15 mouse cellular contexts compared by ENCODE assay signal in genomic region chr16:70527224-70527623, GRCm38 (mm10).
DNase-seq lines count a peak whose midpoint lies in the region; ATAC-seq lines count a peak whose summit lies in the region.
"Had no signal": no experiment of that assay in that cellular context is flagged by ENCODE, and none has a peak within 500 bp of the region (broad histone marks: within the 10 kb centered on the region; RNA-seq: fewer than 3 reads in every experiment).

No protein-coding gene starts in this region.

- no peak overlapping the region for H3K9ac ChIP-seq in forebrain, embryonic 14.5 days (ENCODE audit: low read length)
- H3K9ac ChIP-seq in forebrain, embryonic 12.5 days, result no peak overlapping the region
- H3K9ac ChIP-seq in forebrain, embryonic 16.5 days (replicated peaks; ENCODE audit: low read depth, low read length), result no peak overlapping the region
- H3K9ac ChIP-seq: embryonic facial prominence, embryonic 12.5 days had no signal

- H3K27me3 ChIP-seq in forebrain, embryonic 14.5 days (replicated peaks; ENCODE audit: control insufficient read depth, insufficient read depth, low read length), result no peaks in the 10 kb centered on the region
- no peaks in the 10 kb centered on the region for H3K27me3 ChIP-seq in forebrain, embryonic 12.5 days
- H3K27me3 ChIP-seq in forebrain, embryonic 16.5 days (replicated peaks; ENCODE audit: control insufficient read depth, insufficient read depth, low read length), result no peaks in the 10 kb centered on the region
- H3K27me3 ChIP-seq in forebrain, embryonic 10.5 days (ENCODE audit: poor library complexity, severe bottlenecking), result no peaks in the 10 kb centered on the region
- H3K27me3 ChIP-seq: embryonic facial prominence, embryonic 12.5 days had no signal

- DNase-seq in forebrain, embryonic 14.5 days (ENCODE audit: low spot score), result peak; percentile 46
- DNase-seq in forebrain, embryonic 10.5 days (ENCODE audit: extremely low spot score, low spot score), result no peak
- no peak for DNase-seq in natural killer cell, adult 2 months (ENCODE audit: low spot score in 2 of 2)
- DNase-seq: adrenal gland, adult 2 months; adrenal gland, postnatal 10 days; adrenal gland, postnatal 25 days; cerebellum, adult 11-12 months; cerebellum, adult 2 months; cerebellum, adult 9-10 months; cerebellum, postnatal 10 days; cerebellum, postnatal 25 days had no signal

- no peak overlapping the region for H3K4me2 ChIP-seq in forebrain, embryonic 14.5 days (ENCODE audit: low read length)
- no peak overlapping the region for H3K4me2 ChIP-seq in forebrain, embryonic 12.5 days
- H3K4me2 ChIP-seq in forebrain, embryonic 16.5 days (ENCODE audit: low read length), result no peak overlapping the region
- H3K4me2 ChIP-seq: embryonic facial prominence, embryonic 12.5 days had no signal

- H3K9me3 ChIP-seq in forebrain, embryonic 14.5 days (replicated peaks; ENCODE audit: control insufficient read depth, low read length), result no peaks in the 10 kb centered on the region
- H3K9me3 ChIP-seq in forebrain, embryonic 12.5 days, result no peaks in the 10 kb centered on the region
- H3K9me3 ChIP-seq in forebrain, embryonic 16.5 days (ENCODE audit: control insufficient read depth, low read length), result no peaks in the 10 kb centered on the region
- no peaks in the 10 kb centered on the region for H3K9me3 ChIP-seq in forebrain, embryonic 10.5 days
- H3K9me3 ChIP-seq: embryonic facial prominence, embryonic 10.5 days; embryonic facial prominence, embryonic 12.5 days had no signal

- H3K4me3 ChIP-seq in forebrain, embryonic 14.5 days (ENCODE audit: low read depth, low read length), result no peak overlapping the region
- no peak overlapping the region for H3K4me3 ChIP-seq in forebrain, embryonic 12.5 days (replicated peaks)
- no peak overlapping the region for H3K4me3 ChIP-seq in forebrain, embryonic 16.5 days (replicated peaks; ENCODE audit: low read length)
- no peak overlapping the region for H3K4me3 ChIP-seq in forebrain, embryonic 10.5 days
- H3K4me3 ChIP-seq: embryonic facial prominence, embryonic 10.5 days; embryonic facial prominence, embryonic 12.5 days had no signal

- peaks cover 4% of the 10 kb centered on the region; the same call in 1 of the 2 replicates for H3K4me1 ChIP-seq in forebrain, embryonic 14.5 days (ENCODE audit: control insufficient read depth, insufficient read depth, low read length)
- peaks cover 3% of the 10 kb centered on the region; the same call in 1 of the 2 replicates for H3K4me1 ChIP-seq in forebrain, embryonic 12.5 days
- H3K4me1 ChIP-seq in forebrain, embryonic 16.5 days (replicated peaks; ENCODE audit: control insufficient read depth, insufficient read depth, low read length), result 0 out of 2 replicates have a peak, but pooled peaks cover 3% of the 10 kb centered on the region
- no peaks in the 10 kb centered on the region for H3K4me1 ChIP-seq in forebrain, embryonic 10.5 days
- H3K4me1 ChIP-seq: embryonic facial prominence, embryonic 10.5 days; embryonic facial prominence, embryonic 12.5 days had no signal

- 59% methylated on average over 8 of the region's 8 CpGs for WGBS in forebrain, embryonic 14.5 days
- WGBS in forebrain, embryonic 12.5 days, result 72% methylated on average over 8 of the region's 8 CpGs
- 45% methylated on average over 8 of the region's 8 CpGs for WGBS in forebrain, embryonic 16.5 days
- 95% methylated on average over 8 of the region's 8 CpGs for WGBS in forebrain, embryonic 10.5 days

- no peak overlapping the region for H3K27ac ChIP-seq in forebrain, embryonic 14.5 days (ENCODE audit: low read depth, low read length)
- no peak overlapping the region for H3K27ac ChIP-seq in forebrain, embryonic 12.5 days
- H3K27ac ChIP-seq in forebrain, embryonic 16.5 days (ENCODE audit: low read length), result no peak overlapping the region
- H3K27ac ChIP-seq in forebrain, embryonic 10.5 days, result no peak overlapping the region
- H3K27ac ChIP-seq: embryonic facial prominence, embryonic 10.5 days; embryonic facial prominence, embryonic 12.5 days had no signal

- no peaks in the 10 kb centered on the region for H3K36me3 ChIP-seq in forebrain, embryonic 14.5 days (ENCODE audit: control insufficient read depth, insufficient read depth, low read length)
- H3K36me3 ChIP-seq in forebrain, embryonic 12.5 days (replicated peaks), result no peaks in the 10 kb centered on the region
- no peaks in the 10 kb centered on the region for H3K36me3 ChIP-seq in forebrain, embryonic 16.5 days (ENCODE audit: control insufficient read depth, insufficient read depth)
- H3K36me3 ChIP-seq in forebrain, embryonic 10.5 days (replicated peaks), result no peaks in the 10 kb centered on the region
- H3K36me3 ChIP-seq: embryonic facial prominence, embryonic 10.5 days; embryonic facial prominence, embryonic 12.5 days had no signal

- ATAC-seq in forebrain, embryonic 14.5 days, result peak; percentile 60; the same call in 1 of the 2 replicates
- no peak for ATAC-seq in forebrain, embryonic 12.5 days (ENCODE audit: low FRiP score)
- ATAC-seq in forebrain, embryonic 16.5 days, result peak; percentile 81
